Mouse (Mus musculus) small intestine, adult 2 months (tissue): Measurements from ENCODE around the gene Fam43b.

ENCODE experiments used
- CTCF ChIP-seq: fragments of 200-500 bp; IDR thresholded peaks from 2 replicates; pipeline ENCODE4 v1.5.1; 2012; ENCODE audit warnings: low read depth, mild to moderate bottlenecking, control low read depth, inconsistent platforms, low read length, moderate library complexity, mixed read lengths; ENCODE audit not compliant: insufficient replicate concordance, insufficient read length; ENCODE audit errors: extremely low read depth
- POLR2A ChIP-seq: fragments of 200-500 bp; IDR thresholded peaks from 2 replicates; pipeline ENCODE4 v1.6.1; 2012; ENCODE audit warnings: low read depth, mild to moderate bottlenecking, control low read depth, inconsistent platforms, low read length, moderate library complexity

DNA sequence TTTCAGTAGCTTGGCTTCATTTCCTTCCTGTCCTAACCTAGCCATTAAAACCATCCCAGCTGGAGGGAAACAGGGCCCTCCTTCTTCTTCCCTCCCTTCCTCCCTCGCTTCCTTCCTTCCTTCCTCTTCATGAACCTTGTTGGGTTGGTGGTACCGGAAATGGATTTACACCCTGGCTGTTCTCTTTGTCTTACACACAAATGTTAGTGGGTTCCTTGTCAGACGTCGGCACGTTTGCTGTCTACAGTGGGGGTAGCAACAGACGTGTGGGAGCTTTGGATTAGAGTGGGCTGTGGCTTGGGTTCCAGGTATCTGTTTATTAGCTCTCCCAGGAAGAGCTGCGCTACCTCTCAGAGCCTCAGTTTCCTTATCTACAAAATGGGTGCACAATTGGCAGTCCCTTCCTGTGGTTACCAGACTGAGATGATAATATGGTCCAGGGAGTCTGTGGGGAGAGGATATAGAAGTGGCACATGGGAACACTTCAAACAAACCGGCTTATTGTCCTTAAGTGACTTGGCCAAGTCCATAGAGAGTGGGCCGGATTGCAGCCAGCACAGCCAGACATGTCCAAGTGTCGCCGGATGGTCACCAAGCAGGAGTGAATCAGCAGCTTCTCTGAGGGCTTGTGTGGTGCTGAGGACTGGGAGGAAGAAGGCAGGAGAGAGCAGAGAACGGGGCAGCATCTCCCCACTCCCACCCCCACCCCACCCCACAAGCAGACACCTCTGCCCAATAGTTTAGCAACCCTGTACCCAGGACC lies 27.6 kb downstream of the Fam43b start:
- no peak for TF ChIP-seq CTCF
- no peak for TF ChIP-seq POLR2A
